Mouse (Mus musculus) spleen, adult 2 months (tissue): ENCODE measurements around the gene Ankrd27.

Experiments
- CTCF ChIP-seq: fragments of 200-500 bp; IDR thresholded peaks from 2 replicates; pipeline ENCODE4 v1.5.1; 2011; ENCODE audit warnings: mild to moderate bottlenecking, inconsistent platforms; ENCODE audit not compliant: insufficient read depth, insufficient read length, insufficient replicate concordance; ENCODE audit errors: extremely low read depth
- POLR2A ChIP-seq: fragments of 200-500 bp; IDR thresholded peaks from 2 replicates; pipeline ENCODE4 v1.6.1; 2011; ENCODE audit warnings: low read depth, low read length, inconsistent platforms

DNA sequence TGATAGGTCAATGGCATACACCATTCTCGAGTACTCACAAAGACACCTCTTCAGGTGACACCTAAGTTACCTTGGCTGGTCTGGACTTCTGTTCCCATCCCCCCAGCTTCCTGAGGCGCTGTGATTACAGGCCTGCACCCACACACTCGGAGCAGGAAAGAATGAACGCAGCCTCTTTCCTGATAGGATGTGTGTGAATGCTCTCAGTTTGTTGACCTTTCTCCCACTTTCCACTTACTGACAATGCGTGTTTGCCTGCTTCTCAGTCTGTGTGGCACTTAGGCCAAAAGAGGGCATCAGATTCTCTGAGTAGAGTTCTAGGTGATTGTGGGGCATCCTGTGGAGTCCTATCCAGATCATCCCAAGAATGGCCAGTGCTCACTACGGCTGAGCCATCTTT, 54.0 kb downstream of the Ankrd27 start:
- TF ChIP-seq CTCF, result no peak
- TF ChIP-seq POLR2A, result no peak
